ENCODE assay signal across 9 mouse cellular contexts in genomic region chr11:43783772-43784171, GRCm38 (mm10). TPM values are rescaled to one million over a fixed set of nuclear protein-coding genes. Genes with fewer than 3 reads are reported as not detected.
A peak's percentile ranks its signal among the peaks of the same experiment; 100 is the strongest.
DNase-seq lines count a peak whose midpoint lies in the region; ATAC-seq and TF ChIP-seq lines count a peak whose summit lies in the region.
"Had no signal": no experiment of that assay in that cellular context is flagged by ENCODE, and none has a peak within 500 bp of the region (broad histone marks: within the 10 kb centered on the region; RNA-seq: fewer than 3 reads in every experiment).

No protein-coding gene starts in this region.

- H3K4me1 ChIP-seq in forebrain, postnatal 0 days (ENCODE audit: insufficient read depth), result no peaks in the 10 kb centered on the region
- H3K4me1 ChIP-seq in hindbrain, embryonic 14.5 days (replicated peaks; ENCODE audit: control insufficient read depth, insufficient read depth, low read length), result no peaks in the 10 kb centered on the region

- no peak overlapping the region for H3K4me3 ChIP-seq in forebrain, postnatal 0 days (ENCODE audit: low read depth, low read length)
- no peak overlapping the region for H3K4me3 ChIP-seq in hindbrain, embryonic 14.5 days (replicated peaks; ENCODE audit: low read length)
- H3K4me3 ChIP-seq: limb, embryonic 15.5 days had no signal

- no peak overlapping the region for H3K27ac ChIP-seq in forebrain, postnatal 0 days (ENCODE audit: low read depth, low read length)
- H3K27ac ChIP-seq in hindbrain, embryonic 14.5 days, result no peak overlapping the region
- H3K27ac ChIP-seq: limb, embryonic 15.5 days had no signal

- no peaks in the 10 kb centered on the region for H3K9me3 ChIP-seq in forebrain, postnatal 0 days (ENCODE audit: low read length)
- H3K9me3 ChIP-seq in hindbrain, embryonic 14.5 days (ENCODE audit: control insufficient read depth, low read length), result no peaks in the 10 kb centered on the region
- H3K9me3 ChIP-seq: limb, embryonic 15.5 days had no signal

- peak; percentile 63 for DNase-seq in R1 (ENCODE audit: low read depth, low spot score)
- peak; percentile 55 to 65 for DNase-seq in cerebellum, adult 18-20 months
- peak; percentile 67 for DNase-seq in forebrain, postnatal 0 days
- DNase-seq in hindbrain, embryonic 14.5 days (ENCODE audit: low spot score), result peak; percentile 70
- DNase-seq in layer of hippocampus, postnatal 25 days (ENCODE audit: extremely low spot score in 1 of 2, low spot score in 1 of 2), result peak; percentile 73 to 89
- peak; percentile 75 to 80 for DNase-seq in lung, postnatal 4 days
- peak; percentile 56 to 81 for DNase-seq in right cerebral cortex, postnatal 10 days (ENCODE audit: low spot score in 2 of 2)

- H3K4me2 ChIP-seq in forebrain, postnatal 0 days (ENCODE audit: low read depth), result no peak overlapping the region
- H3K4me2 ChIP-seq in hindbrain, embryonic 14.5 days (replicated peaks), result no peak overlapping the region
- H3K4me2 ChIP-seq: limb, embryonic 15.5 days had no signal

- no peaks in the 10 kb centered on the region for H3K36me3 ChIP-seq in forebrain, postnatal 0 days (ENCODE audit: insufficient read depth)
- no peaks in the 10 kb centered on the region for H3K36me3 ChIP-seq in hindbrain, embryonic 14.5 days (replicated peaks; ENCODE audit: control insufficient read depth, insufficient read depth)
- H3K36me3 ChIP-seq: limb, embryonic 15.5 days had no signal

- H3K27me3 ChIP-seq in forebrain, postnatal 0 days (ENCODE audit: insufficient read depth, low read length), result no peaks in the 10 kb centered on the region
- H3K27me3 ChIP-seq in hindbrain, embryonic 14.5 days (ENCODE audit: control insufficient read depth, insufficient read depth, low read length), result no peaks in the 10 kb centered on the region
- H3K27me3 ChIP-seq: limb, embryonic 15.5 days had no signal

- peak; percentile 85 for TF ChIP-seq CTCF in forebrain, postnatal 0 days (IDR thresholded peaks at IDR 0.05; ENCODE audit: low read depth)

- ATAC-seq in forebrain, postnatal 0 days, result peak; percentile 60; the same call in 1 of the 2 replicates
- ATAC-seq in hindbrain, embryonic 14.5 days (ENCODE audit: low FRiP score), result 0 out of 2 replicates have a peak, but pooled peaks have one; percentile 64
- ATAC-seq in monocyte, adult 5-6 weeks (replicated peaks; ENCODE audit: insufficient number of reproducible peaks, low FRiP score, low TSS enrichment, poor library complexity, severe bottlenecking), result no peak

- no peak overlapping the region for H3K9ac ChIP-seq in forebrain, postnatal 0 days
- no peak overlapping the region for H3K9ac ChIP-seq in hindbrain, embryonic 14.5 days
- H3K9ac ChIP-seq: limb, embryonic 15.5 days had no signal

- WGBS in forebrain, postnatal 0 days, result 11% methylated on average over 2 of the region's 2 CpGs
- WGBS in hindbrain, embryonic 14.5 days, result 16% methylated on average over 2 of the region's 2 CpGs

RNA-seq across cellular contexts. Expression of gene Ttc1, which starts 36.0 kb away (rescaled TPM):
- total RNA-seq in forebrain, postnatal 0 days (2014; rRNA removed), result 38.6 and 70.0 TPM in 2 replicates
- 71.3 and 76.9 TPM in 2 replicates for polyA plus RNA-seq in forebrain, postnatal 0 days (2015; fragmentation: Nextera tagmentation; extraction: Ambion mirVana)
- polyA plus RNA-seq in hindbrain, embryonic 14.5 days (2014; fragmentation: Nextera tagmentation; extraction: Ambion mirVana), result 78.1 and 78.9 TPM in 2 replicates
- total RNA-seq in layer of hippocampus, postnatal 25 days (2021), result 10 to 100 TPM; 45.5 to 56.4 TPM
- 54.8 to 64.8 TPM (median 59.7 TPM) in 3 replicates for total RNA-seq in monocyte, adult 5-6 weeks (2017)
